Mouse (Mus musculus): ENCODE measurements at regions not wholly inside any gene's neighbourhood (a gene's known extent, or its start where the extent isn't known, plus 50 kb on each side); places are given as distances from the start of the nearest gene placed in this dataset.

DNA sequence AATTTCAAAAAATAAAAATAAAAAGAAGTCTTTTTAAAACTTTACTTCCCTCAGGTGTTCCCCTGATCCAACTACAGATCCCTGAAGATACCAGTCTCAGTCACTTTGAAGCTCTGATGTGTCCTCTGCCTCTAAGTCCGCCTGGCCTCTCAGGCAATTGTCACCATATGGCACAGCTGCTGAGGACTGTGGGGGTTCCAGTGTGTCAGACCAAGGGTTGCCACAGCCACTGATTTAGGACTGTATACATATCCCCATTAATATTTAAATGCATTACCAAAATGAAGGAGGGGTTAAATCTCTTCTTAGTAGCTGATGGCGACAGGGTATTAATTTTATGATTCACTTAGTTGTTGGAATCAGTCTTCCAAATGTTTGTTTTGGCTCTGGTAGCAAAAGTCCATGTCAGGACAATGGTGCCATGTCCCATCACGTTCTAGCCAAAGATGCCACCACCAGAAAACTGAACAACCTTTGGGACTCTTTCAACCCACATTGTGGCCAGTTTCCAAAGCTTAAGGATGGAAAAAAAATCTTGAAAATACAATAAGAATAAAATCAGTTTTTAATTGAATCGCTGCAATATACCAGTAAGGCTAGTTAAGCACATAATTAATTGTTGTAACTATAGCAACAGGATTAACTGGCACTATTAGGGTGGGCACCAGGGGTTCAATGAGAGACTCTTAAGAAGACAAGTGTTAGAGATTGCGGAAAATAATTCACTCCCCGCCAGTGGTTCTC, 62.5 kb downstream of the Arrdc4 start:
- DNase-seq: no peak

DNA sequence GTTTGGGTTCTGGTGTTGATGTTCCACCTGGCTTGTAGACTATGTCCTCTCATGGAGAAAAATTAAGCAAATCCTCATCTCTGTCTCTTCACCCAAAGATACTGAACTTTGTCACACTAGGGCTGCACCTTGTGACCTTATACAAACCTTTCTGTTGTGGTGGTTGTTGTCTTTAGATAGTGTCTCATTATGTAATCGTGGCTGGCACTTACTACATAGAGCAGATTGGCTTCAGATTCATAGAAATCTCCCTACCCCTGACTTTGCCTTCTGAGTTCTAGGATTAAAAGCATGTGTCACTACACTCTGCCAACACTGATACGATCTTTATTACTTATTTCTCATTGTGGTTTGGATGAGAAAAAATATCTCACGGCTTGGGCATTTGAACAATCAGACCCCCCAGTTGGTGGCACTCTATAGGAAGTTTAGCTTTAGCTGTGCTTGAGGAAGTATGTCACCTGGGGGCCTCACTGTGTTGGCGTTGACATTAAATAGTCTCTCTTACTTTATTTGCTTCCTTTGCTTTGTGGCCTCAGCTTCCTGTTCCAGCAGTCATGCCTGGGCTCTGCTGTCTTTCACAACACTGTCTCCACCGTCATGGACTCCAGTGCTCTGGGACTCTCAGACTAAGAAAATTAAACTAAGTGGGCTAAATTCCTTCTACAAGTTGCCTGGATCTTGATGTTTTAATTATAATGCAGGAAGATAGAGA, 66.0 kb downstream of the Arrdc4 start:
- no peak for DNase-seq

DNA sequence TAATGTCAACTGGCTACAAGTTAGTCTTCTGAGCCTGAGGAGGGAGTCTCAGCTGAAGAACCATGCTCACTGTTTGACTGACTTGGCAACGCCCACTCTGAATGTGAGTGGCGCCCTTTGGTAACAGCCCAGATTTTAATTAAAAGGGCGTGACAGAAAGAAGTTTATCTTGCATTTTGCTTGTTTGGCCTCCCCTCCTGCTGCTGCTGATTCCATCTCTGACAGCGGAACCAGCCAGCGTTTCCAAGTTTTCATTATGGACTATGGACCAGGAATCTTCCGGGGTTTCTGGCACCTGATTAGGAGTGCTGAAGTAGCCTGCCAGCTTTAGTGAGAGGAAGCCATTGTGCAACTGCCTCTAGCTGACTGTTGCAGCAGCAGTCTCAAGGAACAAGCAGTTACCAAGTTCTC, 66.7 kb downstream of the Arrdc4 start:
- peak in 1 of 2 experiments; percentile 2 for DNase-seq

DNA sequence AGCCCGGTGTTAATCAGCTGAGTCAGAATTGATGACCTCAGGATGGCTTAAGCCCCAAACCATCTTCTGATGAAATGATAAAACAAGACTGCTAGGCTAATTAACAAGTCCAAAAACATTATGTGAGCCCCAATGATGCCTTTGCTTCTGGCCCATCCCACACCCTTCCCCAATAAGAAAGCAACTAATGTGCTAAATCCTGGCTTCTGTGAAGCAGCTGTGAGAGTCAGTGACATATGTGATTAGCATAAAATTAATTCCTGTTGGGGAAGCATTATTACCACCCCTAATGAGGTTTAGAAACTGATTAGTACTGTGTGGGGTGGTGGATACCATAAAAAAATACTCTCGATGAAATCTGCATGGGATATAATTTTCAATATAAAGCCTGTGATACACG, 69.3 kb downstream of the Arrdc4 start:
- no peak for DNase-seq

DNA sequence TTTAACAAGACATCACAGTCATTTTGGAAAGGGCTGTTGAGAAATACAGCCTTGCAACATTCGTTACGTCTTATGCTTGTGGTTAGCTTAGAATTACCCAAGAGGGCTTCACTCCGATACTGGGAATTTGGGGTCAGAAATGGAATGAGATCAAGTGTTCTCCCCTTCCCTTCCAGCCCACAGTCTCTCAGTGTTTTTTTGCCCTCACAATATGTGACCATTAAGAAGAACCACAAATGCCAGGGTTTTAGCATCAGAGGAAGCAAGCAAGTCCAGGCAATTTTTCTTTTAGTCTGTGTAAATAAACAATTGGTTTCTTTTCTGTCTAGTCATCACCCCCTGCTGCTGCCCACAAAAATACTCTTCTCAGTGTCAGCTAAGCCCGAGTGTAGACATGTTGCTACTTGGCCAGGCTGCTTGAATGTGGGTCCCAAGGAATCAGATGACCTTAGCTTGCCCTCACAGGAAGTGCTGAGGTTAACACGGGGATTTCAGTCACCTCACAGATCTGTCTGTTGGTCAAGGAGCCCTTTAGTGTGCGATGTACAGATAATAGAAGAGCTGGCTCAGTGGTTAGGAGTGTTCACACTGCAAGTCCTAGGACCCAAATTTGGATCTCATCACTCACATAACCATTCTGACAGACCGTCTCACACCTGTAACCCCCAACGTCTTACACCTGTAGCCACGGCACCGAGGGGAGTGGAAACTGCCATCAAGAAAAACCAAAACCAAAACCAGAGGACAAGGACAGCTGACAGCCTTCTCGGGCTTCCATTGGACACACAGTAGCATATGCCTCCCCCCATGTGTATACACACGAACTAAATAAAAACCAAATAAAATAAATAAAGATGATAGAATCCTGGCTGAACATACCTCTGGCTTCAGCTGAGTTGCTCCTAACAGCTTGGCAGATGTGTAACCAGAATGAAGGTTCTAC, 81.0 kb downstream of the Arrdc4 start:
- no peak for DNase-seq

DNA sequence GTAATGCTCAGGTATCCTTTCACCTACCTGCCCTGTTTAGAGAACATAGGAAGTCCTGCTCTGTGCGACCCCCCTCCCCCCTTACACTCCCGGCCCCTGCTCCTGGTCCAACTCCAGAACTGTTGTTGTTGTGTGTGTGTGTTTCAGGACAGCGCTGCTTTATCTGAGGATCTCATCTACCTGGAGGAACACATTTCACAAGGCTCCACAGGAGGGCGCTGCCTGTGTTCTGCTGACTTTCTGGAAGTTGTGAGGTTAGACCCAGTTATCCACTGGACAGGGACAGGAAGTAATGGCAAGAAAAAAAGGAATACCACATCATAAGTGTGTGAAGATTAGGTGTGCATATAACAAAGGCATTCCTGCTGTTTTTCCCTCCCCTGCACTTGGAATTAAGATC, 81.8 kb downstream of the Arrdc4 start:
- DNase-seq: peak; percentile 20 to 23

DNA sequence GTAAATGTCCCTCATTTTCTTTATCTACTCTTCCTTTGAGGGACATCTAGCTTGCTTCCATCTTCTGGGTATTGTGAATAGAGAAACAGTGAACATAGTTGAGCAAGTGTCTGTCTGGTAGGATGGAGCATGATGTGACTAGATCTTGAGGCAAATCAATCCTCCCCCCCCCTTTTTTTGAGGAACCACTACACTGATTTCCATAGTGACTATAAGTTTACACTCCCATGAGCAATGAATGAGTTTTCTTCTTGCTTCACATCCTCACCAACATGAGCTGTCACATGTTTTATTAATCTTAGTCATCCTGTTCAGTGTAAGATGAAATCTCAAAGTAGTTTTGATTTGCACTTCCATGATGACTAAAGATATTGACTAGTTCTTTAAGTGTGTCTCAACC, 92.7 kb downstream of the Arrdc4 start:
- DNase-seq: no peak

DNA sequence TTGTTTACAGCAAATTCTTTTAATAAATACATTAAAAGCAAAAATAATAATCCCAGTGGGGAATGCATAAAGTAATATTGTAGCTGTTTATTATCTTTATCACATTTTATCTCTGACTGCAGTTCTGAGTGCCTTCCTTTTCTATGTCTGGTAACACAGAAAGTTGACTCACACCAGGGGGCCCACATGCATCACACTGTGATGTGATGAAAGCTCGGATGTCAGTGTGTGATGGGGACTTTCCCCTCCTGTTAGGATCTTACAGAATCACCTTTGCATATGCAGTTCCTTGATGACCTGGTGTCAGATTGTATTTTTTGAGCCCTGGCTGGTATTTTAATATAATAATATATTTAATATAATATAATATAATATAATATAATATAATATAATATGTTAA, 95.5 kb downstream of the Arrdc4 start:
- no peak for DNase-seq

DNA sequence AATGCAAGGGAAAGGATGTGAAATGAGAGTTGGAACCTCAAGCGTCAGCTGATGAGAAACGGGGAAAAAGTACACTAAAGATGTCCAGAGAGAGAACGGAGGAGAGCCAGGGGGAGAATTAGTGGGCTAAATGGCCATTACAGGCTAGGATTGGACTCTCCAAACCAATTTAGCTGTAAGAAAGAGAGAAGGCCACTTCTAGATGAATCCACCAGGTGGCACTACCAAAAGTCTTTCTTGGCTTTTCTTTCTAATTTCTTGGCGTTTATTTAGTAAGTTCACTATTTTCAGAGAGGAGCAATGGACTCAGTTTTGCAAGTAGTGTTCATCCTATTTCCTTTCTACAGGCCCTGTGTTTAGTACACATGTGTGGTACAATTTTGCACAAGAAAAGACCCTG, 97.6 kb downstream of the Arrdc4 start:
- DNase-seq: no peak

DNA sequence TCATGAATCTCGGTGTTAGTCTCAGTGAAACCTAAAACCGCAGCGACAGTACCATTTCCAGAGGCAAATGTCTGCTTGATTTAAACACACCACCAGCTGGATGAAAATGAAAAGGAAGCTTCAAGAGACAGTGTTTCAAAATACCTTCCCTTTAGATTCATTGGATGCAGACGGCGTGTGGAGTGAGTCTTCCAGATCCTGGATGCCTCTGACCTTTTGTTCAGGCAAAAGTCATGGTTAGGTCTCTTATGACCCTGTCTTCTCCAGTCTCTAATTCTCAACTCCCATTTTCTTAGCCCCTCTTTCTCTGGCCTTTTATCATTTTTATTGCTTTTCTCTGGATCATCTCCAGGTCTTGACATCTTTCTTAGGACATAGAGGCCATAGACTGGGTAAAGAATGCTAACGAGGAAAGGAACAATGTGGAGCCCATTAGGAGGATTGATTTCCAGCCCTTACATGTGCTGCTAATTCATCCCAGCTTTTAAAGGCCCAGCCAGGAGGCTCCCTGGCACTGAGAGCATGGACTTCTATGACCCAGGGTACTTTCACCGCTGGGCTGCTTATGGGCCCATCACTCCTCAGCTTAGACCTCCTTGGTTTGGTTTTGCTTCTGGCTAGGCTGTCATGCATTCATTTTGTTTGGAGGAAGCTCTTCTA, 111.4 kb downstream of the Arrdc4 start:
- no peak for DNase-seq

DNA sequence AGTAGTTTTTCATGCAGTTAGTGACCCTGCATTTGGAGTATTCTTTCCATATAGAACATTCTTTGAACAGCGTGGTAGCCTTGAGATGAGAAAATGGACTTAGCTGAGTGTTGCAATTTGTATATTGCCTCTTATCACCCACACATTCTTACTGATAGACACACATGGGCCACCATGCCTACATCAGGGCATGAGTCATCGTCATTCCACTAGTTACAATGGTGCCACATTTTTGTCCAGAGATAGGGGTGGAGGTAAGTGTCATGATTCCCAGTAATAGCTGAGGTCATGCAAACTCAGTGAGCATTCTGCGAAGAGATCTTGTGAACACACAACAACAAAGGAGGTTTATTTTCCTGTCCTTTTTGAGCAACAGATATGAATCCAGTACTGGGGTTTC, 128.0 kb downstream of the Arrdc4 start:
- DNase-seq: no peak

DNA sequence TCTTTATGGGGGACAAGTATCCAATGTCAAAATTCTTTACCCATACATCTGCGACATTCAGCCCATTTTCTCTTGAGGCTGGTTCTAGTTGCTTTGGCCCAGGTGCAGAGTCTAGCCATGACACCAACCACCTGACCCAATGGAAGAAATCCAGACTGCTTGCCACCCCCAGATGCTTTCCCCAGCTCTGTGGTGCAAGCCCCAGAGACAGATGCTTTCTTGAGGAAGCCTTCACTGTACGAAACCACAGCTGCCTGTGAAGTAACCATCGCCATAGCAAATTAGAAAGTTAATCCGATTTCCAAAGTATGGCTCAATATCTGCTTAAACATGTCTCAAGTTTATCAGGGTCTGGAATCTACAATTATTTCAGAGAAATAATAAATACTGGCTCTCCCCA, 138.5 kb downstream of the Arrdc4 start:
- no peak for DNase-seq

DNA sequence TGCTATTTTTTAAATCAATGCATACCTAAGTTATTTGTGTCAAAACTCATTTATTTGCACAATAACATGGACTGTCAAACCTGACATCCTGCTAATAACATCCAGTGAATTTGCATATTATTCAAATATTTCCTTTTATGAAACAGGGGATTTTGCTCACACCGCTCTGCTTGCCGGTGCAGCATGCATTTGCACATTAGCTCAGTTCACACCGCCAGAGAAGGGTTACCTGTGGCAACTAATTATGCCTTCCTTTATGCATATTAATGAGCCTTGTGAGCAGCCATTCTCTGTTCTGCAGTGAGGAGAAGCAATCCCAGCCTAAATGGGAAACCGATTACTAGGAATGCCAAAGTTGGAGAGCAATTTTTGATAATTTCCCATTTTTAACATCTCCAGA, 141.9 kb downstream of the Arrdc4 start:
- DNase-seq: no peak

DNA sequence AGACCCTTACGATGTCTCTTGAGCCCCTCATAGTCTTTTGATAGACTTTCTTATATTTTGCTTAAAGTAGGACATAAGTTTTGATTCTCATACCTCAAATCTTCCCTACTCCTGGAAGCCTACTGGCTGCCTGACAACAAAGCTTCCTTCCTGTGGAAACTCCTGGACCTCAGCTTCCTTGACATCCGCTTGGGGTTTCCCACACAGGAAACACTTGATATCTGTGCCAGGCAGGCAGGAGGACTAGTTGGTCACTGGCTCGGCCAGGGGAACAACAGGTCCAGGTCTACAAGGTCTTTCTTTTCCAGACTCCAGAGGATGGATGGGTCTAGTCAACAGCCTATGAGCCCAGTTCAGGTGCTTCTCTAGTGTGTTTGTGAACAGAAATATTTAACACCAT, 142.8 kb downstream of the Arrdc4 start:
- peak; percentile 12 to 20 for DNase-seq

DNA sequence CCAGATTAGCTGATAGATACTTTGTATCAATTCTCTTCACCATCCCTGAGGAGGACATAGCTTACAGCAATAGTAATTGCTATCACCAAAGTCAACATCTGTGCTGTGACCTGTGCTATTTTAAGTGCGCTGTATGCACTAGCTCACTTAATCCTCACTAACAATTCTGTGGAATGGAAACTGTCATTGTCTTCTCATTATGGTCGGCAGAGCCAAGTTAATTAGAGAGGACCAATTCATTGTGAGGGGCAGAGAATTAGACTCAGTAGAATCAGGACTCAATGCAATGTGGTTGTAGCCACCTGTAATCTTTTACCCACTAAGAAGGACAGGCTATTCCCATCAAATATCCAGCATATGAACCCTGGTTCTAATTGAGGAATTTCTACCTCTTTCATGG, 145.3 kb downstream of the Arrdc4 start:
- DNase-seq: no peak

DNA sequence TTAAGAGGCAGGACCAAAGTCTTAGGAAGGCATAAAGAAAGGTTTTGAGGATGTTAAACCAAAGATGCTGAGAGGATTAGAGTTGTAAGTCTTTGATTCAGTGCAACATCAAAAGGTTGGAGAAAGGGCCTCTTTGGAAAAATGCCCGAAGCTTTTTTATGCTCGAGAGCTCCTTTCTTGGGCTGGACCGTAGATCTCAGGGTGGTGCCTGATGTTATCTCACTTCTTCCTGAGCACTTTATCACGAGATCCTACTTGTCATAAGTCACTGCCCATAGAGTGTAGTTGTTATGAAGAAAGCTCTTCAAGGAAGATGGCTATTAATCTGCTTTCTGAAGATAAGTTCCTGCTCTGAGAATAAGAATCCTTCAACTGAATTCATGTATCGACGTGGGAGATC, 147.0 kb downstream of the Arrdc4 start:
- DNase-seq: peak; percentile 5 to 13

DNA sequence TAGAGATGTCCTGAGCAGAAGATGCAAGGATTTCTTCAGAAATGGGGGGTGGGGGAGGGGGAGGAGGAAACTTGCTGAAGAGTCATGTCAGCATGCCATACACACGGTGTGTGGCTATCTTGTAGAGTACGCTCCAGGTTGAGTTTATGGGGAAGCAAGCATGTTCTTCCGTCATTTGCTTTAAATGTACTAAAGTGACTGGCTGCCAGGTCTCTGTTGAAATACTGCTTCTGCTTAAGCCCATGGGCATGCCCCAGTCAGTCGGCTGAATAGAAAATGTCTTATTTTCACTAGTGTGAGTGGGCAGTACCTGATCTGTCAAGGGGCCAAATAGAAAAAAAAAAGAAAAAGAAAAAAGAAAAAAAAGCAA, 155.0 kb downstream of the Arrdc4 start:
- no peak for DNase-seq

DNA sequence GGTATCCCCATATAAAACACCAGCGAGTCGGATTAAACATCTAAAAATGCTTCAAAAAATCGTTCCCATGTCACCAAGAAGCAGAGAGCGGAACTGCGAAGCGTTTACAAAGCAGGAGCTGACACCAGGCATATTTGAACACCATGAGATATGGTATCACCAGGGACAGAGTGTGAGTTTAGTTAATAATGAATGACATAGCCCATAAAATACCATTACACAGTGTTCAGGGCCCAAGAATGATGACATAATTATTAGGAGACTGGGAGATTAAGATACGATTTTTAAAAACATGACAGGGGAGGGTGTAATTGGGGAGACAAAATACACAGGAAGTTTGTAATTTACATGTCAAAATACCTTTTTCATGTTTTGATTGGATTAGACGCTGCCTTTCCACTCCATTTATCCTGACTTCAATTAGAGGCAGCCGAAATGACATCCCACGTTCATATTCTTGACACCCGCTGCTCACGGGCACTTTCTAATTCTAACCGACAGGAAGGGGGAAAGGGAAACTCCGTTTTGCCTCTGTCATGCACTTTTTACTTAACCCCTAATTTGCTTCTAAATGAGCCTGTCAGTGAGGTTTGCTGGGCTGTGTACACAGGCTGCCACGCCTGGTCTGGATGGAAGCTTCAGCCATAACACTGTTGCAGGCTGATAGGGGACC, 155.6 kb downstream of the Arrdc4 start:
- DNase-seq: no peak

DNA sequence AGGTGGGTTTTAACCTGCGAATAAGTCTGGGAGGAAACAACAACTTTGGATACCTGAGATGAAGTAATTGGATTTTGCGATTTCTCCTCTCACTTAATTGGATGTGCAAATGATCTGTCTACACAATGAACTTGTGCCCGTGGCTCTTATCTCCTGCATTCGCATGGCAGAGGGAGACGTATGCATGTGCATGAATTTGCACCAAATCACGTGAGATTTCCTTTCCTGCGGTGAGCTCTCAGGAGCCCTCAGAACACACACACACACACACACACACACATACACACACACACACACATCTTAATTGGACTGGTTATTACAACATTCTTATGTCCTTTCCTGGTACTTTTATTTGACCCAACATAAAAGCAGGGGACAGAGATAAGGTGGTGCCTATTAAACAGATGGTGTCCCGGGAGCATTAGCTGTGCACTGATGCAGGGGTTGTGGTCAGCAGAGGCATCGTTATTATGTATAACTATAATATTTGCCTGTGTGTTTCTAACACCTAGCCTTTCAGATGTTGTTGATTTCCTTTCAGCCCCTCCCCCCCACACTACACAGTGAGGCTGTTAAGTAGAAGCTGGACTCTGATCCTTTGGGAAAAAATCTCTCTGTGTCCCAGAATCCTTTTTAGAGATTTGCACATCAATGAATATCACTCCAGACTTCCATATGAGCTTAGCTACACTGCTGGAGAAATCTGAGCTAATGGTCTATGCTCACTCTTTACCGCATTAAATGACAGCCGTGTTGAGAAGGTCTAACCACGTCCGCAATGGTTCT, 166.3 kb downstream of the Arrdc4 start:
- no peak for DNase-seq

DNA sequence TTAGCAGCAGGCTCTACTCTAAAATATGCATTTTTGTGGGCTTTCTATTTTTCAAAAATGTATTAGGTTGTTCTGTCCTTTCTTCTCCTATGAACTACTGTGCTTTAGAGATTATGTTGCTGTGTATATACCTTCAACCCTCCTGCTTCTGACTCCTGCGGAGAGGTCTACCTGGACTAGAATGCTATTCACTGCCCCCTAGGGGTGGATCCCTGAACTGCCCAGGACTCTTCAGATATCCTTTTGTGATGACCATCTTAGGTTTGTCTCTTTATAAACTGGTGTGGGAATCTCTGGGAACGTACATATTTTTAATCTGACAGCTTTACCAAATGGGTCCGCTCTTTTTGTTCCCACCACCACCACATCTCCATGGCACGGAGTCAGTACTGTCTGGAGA, 168.4 kb downstream of the Arrdc4 start:
- peak; percentile 49 to 67 for DNase-seq

DNA sequence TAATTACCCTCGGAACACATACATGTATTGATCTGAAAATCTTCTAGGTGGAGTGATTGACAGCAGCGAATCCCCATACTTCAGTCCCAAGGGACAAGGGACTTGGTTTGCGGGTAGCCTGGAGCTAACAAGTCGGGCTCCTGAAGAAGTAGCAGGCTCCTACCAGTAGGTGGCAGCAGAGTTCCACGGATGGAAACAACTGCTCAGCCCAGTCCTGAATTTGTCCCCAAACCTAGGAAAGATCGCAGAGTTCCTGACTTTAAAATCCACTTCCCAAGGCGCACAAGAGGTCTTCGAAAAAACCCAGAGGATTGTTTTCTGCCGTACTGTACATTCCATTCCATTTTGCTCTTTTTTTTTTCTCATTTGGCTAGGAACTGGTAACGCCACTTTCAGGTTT, 169.4 kb downstream of the Arrdc4 start:
- DNase-seq: peak; percentile 87
